Mouse (Mus musculus) liver, postnatal 0 days (tissue): ENCODE results near the gene Cflar. TPM values are rescaled to one million over a fixed set of nuclear protein-coding genes. Genes with fewer than 3 reads are reported as not detected.
"Not testable (repeated sequence)": the region's sequence is repeated elsewhere in the genome, so short reads cannot be mapped to it uniquely, and the experiment has no call there.

Experiments
- ATAC-seq: fragments of 200-750 bp; cut with Nextera tagmentation; 2 replicates; pipeline ENCODE4 v1.8.0; 2017; ENCODE audit warnings: mild to moderate bottlenecking, moderate library complexity
- DNase-seq: peaks from one replicate; pipeline ENCODE4 v3.0.0-alpha.2; 2016
- H3K27ac ChIP-seq: fragments of 300-500 bp; sonication (generic); 2 replicates; pipeline ENCODE4 v1.5.1; 2014; ENCODE audit warnings: antibody characterized with exemption, moderate library complexity, mild to moderate bottlenecking, low read depth
- H3K27me3 ChIP-seq: fragments of 300-500 bp; sonication (generic); 2 replicates; pipeline ENCODE4 v1.6.1; 2014; ENCODE audit warnings: low read length, control low read depth, mixed read lengths; ENCODE audit not compliant: insufficient read depth
- H3K36me3 ChIP-seq: fragments of 300-500 bp; sonication (generic); replicated peaks from 2 replicates; pipeline ENCODE4 v1.6.1; 2014; ENCODE audit warnings: mild to moderate bottlenecking, control low read depth, low read length, moderate library complexity, mixed read lengths; ENCODE audit not compliant: insufficient read depth
- H3K4me1 ChIP-seq: fragments of 300-500 bp; sonication (generic); 2 replicates; pipeline ENCODE4 v1.6.1; 2014; ENCODE audit warnings: antibody characterized with exemption, mild to moderate bottlenecking, control low read depth; ENCODE audit not compliant: insufficient read depth
- H3K4me2 ChIP-seq: fragments of 300-500 bp; sonication (generic); 2 replicates; pipeline ENCODE4 v1.6.1; 2014; ENCODE audit warnings: low read depth, mild to moderate bottlenecking, low read length, moderate library complexity, mixed read lengths
- H3K4me3 ChIP-seq: fragments of 300-500 bp; sonication (generic); 2 replicates; pipeline ENCODE4 v1.5.1; 2014; ENCODE audit warnings: low read depth, low read length
- H3K9ac ChIP-seq: fragments of 300-500 bp; sonication (generic); replicated peaks from 2 replicates; pipeline ENCODE4 v1.6.1; 2014; ENCODE audit warnings: mild to moderate bottlenecking, moderate library complexity
- H3K9me3 ChIP-seq: fragments of 300-500 bp; sonication (generic); 2 replicates; pipeline ENCODE4 v1.6.1; 2016; ENCODE audit warnings: mild to moderate bottlenecking, control low read depth, low read length, mixed read lengths
- CTCF ChIP-seq: sonication (generic); IDR thresholded peaks from 2 replicates; pipeline ENCODE4 v1.5.1; 2016; ENCODE audit warnings: antibody characterized with exemption, low read depth
- EP300 ChIP-seq: IDR thresholded peaks from 2 replicates; pipeline ENCODE4 v1.6.1; 2016; ENCODE audit warnings: antibody characterized with exemption, low read depth, mild to moderate bottlenecking
- WGBS: fragments of 180-500 bp; shearing (Covaris S2); extraction: QIAGEN DNeasy Blood & Tissue Kit; methylation state at CpG from one replicate; pipeline ENCODE4 v1.1.7; 2014; ENCODE audit not compliant: insufficient replicate concordance; 5-methylcytosine and 5-hydroxymethylcytosine counted together
- polyA plus RNA-seq: library from polyadenylated mRNA; unstranded; fragments of >200 nt; fragmentation: Nextera tagmentation; extraction: Ambion mirVana; gene quantifications from 2 replicates; pipeline ENCODE4 v1.2.1, GENCODE M21; 2015

Gene Cflar
- 29.6 and 30.2 TPM in 2 replicates for polyA plus RNA-seq

DNA sequence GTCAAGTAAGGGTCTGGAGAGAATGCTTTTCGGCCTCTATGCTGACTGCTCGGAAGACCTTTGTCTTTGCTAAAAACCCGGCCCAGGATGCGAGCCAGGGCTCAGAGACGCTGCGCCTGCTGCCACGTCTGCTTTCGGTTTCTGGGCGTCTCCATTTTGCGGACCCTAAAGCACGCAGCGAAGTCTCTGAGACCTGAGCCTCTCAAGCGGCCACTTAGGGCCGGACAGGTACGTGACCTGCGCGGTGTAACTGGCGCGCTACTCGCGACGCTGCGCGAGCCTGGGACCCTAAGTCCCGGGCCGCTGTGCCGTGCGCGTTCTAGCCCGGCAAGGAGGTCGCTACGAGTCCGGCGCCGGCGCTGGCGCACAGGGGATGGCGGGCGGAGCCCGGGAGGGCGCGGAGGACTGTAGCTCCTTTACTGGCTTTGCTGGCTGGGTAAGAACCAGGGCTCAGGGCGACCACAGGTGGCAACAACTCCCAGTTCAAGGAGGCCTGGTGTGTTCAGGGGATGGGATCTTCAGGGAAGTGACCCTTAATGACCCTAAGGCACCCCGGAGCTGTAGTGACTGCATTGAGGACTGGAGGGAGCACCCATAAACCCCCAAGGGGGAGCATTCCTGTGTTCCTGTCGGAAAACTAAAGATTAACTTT is at the start of gene Cflar:
Gene Cflar, plus strand, starts transcription at position 144 of the 652 bp plus-strand sequence.
- no peaks in the 10 kb centered on the region for H3K9me3 ChIP-seq
- peaks cover 9% of the 10 kb centered on the region; the same call in 1 of the 2 replicates for H3K4me1 ChIP-seq
- peak within 1 kb of the TSS; percentile 85 for H3K4me2 ChIP-seq
- ATAC-seq (peak; percentile 28), DNase-seq (peak; percentile 76)
- H3K27ac ChIP-seq, result peak within 1 kb of the TSS; percentile 100
- WGBS, result under 1% methylated on average over 45 of the region's 45 CpGs
- TF ChIP-seq EP300 (no peak), CTCF (no peak)
- H3K4me3 ChIP-seq, result peak within 1 kb of the TSS; percentile 88
- peak within 1 kb of the TSS; percentile 97 for H3K9ac ChIP-seq
- H3K36me3 ChIP-seq, result peaks cover 10% of the 10 kb centered on the region; the same call in 1 of the 2 replicates
- H3K27me3 ChIP-seq, result no peaks in the 10 kb centered on the region

DNA sequence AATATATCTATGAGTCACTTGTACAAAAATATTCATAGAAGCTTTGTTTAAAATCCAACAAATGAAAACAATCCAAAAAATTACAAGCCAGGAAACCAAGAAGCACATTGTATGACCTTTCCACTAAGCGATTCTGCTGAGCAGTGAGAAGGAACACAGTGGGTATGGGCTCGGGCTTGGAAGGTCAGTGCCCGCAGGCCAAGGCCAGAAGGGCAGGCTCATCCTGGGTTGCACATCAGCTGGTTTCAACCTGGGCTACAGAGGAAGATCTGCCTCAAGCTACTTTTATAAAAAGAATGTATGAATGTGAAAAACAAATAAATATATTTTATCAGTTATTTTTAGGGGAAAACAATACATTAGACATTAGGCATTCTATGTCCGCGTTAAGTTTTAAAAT is 48.6 kb upstream of the Cflar start:
- H3K27ac ChIP-seq, H3K9ac ChIP-seq, ATAC-seq, H3K36me3 ChIP-seq, H3K9me3 ChIP-seq, H3K4me2 ChIP-seq, H3K4me1 ChIP-seq, H3K4me3 ChIP-seq, H3K27me3 ChIP-seq, DNase-seq: not testable (repeated sequence)
- 86% methylated on average over 5 of the region's 5 CpGs for WGBS

DNA sequence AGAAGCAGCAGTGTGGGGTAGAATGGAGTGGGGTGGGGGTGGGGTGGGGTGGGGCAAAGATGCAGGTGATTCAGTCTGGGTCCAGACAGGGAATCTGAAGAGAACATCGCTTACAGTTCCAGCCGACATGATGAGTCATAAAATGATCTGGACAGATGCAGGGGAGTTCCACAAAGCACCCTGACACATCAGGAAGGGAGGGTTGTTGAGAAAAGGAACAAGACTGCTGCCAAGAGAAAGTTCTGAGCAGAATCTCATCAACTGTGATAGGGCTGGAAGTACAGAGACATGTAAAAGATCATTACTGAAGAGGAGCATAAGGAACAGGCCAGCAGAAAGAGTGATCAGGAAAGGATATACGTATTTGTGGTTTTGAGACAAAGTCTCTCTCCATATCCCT is 47.9 kb upstream of the Cflar start:
- WGBS, result 79% methylated on average over 3 of the region's 3 CpGs

DNA sequence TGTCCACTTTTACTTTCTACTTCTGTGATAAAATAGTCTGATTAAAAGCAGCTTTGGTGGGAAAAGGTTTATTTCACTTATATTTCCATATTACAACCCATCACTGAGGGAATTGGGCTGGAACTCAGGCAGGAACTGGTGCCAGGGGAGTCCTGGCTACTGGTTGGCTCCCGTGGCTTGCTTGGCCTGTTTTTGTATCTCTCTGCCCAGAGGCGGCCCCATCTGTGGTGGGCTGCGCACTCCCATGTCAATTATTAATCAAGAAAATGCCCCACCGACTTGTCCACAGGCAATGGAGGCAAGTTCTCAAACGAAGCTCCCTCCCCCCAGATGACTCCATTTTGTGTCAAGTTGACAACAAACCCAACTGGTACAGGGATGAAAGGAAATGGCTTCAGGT is 43.1 kb upstream of the Cflar start:
- no peak overlapping the region for H3K4me2 ChIP-seq
- H3K36me3 ChIP-seq, result no peaks in the 10 kb centered on the region
- no peak overlapping the region for H3K9ac ChIP-seq
- TF ChIP-seq CTCF (no peak), EP300 (no peak)
- no peaks in the 10 kb centered on the region for H3K9me3 ChIP-seq
- 79% methylated on average over 5 of the region's 5 CpGs for WGBS
- no peaks in the 10 kb centered on the region for H3K4me1 ChIP-seq
- ATAC-seq, result no peak
- no peaks in the 10 kb centered on the region for H3K27me3 ChIP-seq
- H3K27ac ChIP-seq, result no peak overlapping the region
- no peak for DNase-seq
- no peak overlapping the region for H3K4me3 ChIP-seq

More for the DNA sequence above, 47.9 kb upstream of the Cflar start:
- not testable (repeated sequence) for H3K9me3 ChIP-seq, ATAC-seq, H3K4me3 ChIP-seq, DNase-seq, H3K4me2 ChIP-seq, H3K9ac ChIP-seq, H3K4me1 ChIP-seq, H3K27me3 ChIP-seq, H3K27ac ChIP-seq, H3K36me3 ChIP-seq

DNA sequence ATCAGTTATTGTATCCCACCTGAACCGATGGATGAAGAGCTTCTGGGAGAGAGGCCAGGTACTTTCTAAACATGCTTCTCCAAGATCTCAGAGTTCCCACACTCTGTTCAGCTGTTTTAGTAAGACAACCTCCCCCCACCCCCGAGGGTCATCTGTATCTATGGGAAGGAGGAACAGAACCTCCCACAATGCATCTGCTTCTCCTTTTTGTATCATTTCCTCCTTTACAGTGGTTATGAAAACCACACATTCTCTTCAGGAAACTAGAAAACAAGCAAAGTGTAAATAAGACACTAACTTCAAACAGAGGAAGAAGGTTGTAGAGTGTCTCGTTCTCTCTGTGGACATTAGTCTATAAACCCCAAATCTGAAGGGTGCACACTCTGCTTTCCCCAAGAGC is 41.7 kb upstream of the Cflar start:
- H3K4me2 ChIP-seq, DNase-seq, H3K36me3 ChIP-seq, H3K27ac ChIP-seq, ATAC-seq, H3K4me1 ChIP-seq, H3K9me3 ChIP-seq, H3K4me3 ChIP-seq, H3K27me3 ChIP-seq, H3K9ac ChIP-seq: not testable (repeated sequence)
- 54% methylated on average over 3 of the region's 3 CpGs for WGBS

DNA sequence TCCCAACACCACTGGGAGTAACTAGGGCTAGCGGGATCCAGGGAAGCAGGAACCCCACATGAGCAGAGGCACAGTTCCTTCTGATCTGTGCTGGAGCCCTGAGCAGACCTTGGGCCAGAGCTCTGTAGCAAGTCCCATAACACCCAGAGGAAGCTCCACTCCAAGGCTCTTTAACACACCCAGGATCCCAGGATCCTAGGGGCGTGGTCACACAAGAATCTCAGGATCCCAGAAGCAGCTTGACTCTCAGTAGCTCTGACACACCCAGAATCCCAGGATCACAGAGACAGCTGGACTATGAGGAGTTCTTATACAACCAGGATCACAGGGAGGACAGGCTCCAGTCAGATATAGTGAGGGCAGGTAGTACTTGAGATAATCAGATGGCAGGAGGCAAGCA is 39.2 kb upstream of the Cflar start:
- no peak overlapping the region for H3K4me3 ChIP-seq
- no peak overlapping the region for H3K4me2 ChIP-seq
- H3K27ac ChIP-seq, result no peak overlapping the region
- ATAC-seq (no peak), DNase-seq (no peak)
- no peaks in the 10 kb centered on the region for H3K9me3 ChIP-seq
- 63% methylated on average over 2 of the region's 2 CpGs for WGBS
- H3K27me3 ChIP-seq, result no peaks in the 10 kb centered on the region
- no peak overlapping the region for H3K9ac ChIP-seq
- H3K36me3 ChIP-seq, result no peaks in the 10 kb centered on the region
- H3K4me1 ChIP-seq, result no peaks in the 10 kb centered on the region
- TF ChIP-seq CTCF, result no peak

DNA sequence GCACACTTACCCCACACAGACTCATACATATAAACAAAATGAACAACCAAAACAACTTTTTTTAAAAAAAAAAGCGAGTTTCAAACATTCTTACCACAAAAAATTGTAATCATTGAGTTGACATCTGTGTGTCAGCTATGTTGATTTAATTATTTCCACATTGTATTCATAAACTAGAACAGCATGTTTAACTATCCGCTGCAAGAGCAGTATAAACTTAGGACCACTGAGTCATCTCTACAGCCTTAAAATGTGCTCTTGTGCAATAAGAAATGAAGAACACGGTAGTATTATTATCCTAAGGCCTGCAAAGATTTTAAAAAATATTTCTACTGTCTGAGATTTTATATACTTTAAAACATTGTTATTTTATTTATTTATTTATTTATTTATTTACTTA is 36.3 kb upstream of the Cflar start:
- Histone ChIP-seq H3K27ac (no peak overlapping the region), H3K4me1 (no peaks in the 10 kb centered on the region), H3K27me3 (no peaks in the 10 kb centered on the region), H3K9ac (no peak overlapping the region), H3K9me3 (no peaks in the 10 kb centered on the region), H3K36me3 (no peaks in the 10 kb centered on the region), H3K4me3 (no peak overlapping the region), H3K4me2 (no peak overlapping the region)
- ATAC-seq (no peak), DNase-seq (no peak)
- TF ChIP-seq CTCF (no peak), EP300 (no peak)
- WGBS, result 78% methylated on average over 3 of the region's 3 CpGs
